Mouse (Mus musculus): ENCODE measurements around the gene Slc9a9.

Slc9a9 gene

DNA sequence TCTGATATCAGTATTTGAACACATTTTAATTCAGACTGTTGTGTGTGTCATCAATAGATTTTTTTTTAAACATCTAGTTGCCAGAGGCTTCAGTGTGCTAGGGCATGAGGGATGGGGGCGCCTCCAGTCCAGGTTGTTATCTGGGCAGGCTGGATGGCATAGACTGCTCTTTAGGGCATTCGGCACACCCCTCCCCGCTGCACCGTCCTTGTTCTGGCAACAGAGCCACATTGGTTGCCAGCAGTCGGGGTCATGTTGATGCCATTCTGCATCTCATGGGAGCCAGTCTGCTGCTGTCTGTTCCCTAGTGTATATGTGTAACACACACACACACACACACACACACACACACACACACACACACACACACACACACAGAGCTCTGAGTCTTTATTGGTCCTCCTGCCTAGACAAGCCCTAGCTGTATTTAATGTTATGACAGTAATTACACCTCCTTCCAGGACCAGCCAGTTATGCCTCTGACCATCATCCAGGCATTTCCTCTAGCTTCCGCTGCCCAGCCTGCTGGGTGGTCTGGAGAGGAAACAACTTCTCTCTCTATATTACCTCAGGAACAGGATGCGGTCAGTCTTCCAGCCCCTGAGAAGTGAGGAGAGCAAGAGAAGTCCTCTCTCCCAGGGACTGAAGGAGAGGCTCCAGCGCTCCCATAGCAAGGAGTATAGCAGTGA is 63.0 kb downstream of the Slc9a9 start:
- no peak for DNase-seq (ENCODE audit: low spot score)

DNA sequence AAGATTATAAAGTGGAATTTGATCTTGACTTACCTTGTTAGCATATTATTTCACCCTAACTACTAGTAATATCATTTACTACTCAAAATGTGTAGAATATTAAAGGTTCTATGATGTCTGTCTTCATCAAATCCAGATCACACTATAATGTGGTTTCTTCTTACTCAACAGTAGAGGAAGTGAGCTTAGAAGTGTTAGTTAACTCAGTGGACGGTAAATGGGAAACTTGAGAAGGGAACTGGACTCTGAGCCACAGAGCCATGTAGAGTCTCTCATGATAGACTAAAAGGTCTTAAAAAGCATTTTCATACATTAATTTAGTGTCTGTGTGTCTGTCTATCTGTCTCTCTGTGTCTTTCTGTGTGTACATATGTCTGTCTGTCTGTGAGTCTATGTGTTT is 64.6 kb downstream of the Slc9a9 start:
- no peak for DNase-seq (ENCODE audit: low spot score)

DNA sequence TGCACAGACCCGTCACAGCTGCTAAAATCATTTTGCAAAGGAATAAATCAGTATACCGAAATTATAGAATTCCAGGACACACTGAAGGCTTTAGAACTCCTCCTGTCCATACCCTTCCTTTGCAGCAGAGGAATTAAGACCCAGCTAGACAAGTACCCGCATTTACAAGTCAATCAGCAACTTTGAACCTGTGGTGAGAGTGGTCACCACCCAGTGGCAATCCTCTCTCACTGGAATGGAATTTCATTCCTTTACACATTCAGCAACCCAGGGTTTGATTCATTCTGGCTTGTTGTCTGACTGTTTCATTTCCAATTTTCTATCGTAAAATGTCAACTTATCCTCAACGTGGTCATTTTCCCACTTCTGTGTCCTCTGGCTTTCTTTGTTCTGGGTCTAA is 67.5 kb downstream of the Slc9a9 start:
- no peak for DNase-seq (ENCODE audit: low spot score)

DNA sequence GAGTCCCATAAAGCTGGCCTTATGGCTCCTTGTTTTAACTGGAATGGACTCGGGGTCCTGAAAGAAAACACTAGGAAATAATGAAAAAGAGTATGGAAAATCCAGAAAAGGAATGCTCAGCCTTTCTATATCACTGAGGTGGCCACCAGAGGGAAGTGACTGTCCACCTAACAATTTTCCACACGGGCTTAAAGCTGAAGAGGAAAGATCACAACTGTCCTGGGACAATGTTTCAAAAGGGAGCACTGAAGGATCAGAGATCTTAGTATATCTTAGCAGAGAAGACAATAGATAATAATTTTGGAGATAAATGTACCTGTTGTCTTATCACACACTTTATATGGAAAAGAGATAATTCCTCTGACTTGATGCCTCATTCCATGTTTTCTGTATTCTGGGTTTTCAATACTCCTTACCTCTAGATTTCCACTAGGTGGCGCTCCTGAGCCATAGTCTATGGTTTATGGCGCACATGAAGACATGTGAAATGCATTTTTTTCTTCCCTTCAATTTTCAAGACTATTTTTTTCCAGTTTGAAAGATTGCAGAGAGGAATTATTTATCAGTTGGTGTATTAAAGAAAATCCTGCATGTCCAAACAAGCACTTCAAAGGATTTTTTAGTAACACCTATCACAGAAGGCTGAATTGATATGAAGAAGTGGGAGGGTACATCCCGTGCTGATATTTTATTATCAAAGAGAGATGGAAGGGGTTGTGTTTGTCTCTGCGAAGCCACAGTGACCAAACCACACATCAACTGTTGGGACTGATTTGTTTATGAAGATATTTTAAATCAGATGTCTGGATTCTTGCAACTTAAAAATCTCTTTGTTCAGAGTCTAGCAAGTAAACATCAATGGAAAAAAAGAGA is 69.1 kb downstream of the Slc9a9 start:
- peak; percentile 75 for DNase-seq (ENCODE audit: low spot score)

DNA sequence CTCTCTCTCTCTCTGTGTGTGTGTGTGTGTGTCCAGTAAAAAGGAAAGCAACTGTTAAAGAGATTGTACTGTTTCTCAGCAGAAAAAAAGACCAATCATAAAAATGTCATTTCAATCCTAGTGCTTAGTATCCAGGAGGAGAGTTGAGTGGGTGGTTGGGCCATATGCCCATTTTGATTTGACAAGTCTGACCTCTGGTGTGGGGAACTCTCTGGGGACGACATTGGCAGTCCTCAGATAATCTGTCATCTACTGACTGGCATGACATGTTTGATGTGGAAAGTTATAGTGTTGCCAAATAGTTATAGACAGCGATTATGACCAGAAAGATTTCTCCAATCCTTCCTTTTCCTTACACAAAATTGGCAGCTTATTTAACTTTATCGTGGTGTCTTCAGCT is 71.1 kb downstream of the Slc9a9 start:
- no peak for DNase-seq (ENCODE audit: low spot score)

DNA sequence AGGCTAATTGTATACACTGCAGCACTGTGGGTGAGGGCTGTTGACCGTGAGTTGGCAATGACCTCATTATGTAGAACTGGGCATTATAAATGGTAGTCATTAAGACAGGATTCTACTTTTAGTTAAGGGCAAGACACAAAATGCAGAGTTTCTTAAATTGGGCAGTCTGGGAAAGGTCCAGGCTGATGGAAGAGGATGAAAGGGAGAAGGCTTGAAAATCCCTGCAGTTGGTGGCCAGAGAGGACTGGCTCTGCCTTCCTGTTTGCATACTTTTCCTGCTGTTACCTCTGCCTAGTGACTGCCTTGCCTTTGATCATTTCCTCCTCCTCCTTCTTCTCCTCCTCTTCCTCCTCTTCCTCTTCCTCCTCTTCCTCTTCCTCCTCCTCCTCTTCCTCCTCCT is 73.6 kb downstream of the Slc9a9 start:
- DNase-seq (ENCODE audit: low spot score) = no peak

DNA sequence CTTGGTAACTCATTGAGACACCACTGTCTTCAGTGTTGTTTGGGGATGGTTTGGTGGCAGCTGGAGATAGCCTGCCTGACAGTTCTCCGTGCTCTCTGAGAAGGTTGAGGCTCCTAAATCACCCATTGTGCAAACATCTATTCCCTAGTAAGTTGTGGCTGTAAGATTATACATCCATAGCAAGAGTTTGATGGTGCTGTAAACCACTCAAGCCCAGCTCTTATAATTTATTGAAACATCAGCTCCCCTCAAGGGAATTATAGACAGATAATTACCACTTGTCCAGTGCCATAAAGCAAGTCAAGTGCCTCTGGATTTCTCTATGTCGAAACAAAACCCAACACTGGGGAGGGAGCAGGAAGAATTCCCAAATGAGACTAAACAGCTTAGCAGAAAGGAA is 78.8 kb downstream of the Slc9a9 start:
- DNase-seq (ENCODE audit: low spot score) = no peak

DNA sequence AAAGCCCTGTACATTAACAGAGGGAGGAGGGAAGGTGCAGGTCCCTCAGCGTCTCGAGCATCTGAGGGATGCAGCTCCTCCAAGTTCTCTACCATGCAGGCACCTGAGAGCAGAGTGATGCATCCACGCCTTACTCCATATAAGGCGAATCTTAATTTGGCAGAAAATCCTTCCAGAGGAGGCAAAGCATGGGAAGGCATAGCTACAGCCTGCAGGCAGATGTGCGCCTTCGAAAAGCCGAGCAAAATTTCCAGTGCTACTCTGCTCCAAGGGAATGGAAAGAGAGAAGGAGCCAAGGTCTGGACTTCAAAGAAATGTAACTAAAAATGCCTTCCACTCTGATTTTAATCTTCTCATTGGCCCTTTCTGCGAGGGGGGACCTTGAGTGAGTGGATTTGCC is 80.5 kb downstream of the Slc9a9 start:
- no peak for DNase-seq (ENCODE audit: low spot score)

DNA sequence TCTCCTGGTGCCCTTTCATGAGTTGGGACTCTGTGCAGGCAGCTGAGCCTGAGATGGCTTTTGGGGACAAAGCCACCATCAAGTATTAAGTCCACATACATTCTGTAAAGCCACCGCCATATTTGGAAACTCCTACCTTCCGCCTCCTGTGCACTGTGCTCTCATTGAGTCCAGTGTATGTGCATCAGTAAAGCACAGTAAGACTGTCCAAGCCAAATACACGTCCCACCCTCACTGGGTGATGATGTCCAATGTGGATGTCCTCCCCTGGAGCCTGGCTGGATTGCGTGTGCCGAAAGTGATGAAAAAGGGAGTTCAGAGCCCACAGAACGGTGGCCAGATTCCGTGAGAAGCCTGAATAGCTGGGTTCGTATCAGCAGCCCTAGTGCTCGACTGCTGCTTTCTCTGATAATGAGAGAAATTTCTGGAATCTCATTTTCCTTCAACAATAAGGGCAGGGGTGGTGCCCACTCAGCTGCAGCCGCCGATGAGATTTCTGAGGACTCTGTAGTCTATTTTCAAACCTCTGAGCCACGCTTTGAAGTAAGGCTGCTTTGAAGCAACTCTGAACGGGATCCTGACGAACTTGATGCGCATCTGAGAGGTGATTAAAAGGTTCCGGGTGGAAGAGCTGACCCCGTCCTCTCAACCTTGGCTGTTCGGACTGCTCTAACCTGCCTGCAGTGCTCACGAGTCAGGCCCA is 81.4 kb downstream of the Slc9a9 start:
- DNase-seq (ENCODE audit: low spot score) = no peak

DNA sequence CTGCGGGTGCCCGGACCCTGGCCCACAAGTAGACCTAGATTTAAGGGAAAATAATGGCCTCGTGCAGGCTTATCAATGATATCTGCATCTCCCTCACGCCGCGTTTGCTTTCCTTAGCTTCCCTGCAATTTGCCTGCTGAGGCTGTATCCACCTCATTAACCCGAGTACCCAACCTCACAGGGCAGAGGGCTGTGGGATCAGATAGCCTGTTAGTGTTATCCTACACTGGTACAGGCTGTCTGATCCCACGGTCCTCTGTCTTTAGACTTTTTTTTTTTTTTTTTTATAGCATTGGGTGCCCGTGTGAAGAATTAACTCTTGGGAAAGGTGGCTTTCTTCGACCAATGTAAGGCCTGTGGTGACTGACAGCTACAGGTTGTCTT is 81.9 kb downstream of the Slc9a9 start:
- DNase-seq (ENCODE audit: low spot score) = no peak

DNA sequence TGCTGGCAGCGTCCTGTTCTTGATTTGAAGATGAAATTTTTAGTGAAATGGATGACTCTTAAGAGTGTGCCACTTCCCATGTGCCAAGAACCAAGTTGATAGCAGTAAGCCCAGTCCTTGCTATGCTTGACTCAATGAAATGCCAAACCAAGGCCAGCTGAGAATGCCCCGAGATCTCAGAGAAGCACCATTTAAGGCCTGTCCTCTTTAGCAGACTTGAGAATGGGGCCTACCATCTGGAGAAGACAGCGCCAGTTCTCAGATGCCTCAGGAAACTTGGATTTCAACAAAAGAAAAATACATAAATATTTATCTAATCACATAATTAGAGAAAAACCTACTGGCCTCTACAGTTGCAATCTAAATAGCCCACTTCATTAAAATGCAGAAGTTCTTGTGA is 82.4 kb downstream of the Slc9a9 start:
- DNase-seq (ENCODE audit: low spot score) = no peak

DNA sequence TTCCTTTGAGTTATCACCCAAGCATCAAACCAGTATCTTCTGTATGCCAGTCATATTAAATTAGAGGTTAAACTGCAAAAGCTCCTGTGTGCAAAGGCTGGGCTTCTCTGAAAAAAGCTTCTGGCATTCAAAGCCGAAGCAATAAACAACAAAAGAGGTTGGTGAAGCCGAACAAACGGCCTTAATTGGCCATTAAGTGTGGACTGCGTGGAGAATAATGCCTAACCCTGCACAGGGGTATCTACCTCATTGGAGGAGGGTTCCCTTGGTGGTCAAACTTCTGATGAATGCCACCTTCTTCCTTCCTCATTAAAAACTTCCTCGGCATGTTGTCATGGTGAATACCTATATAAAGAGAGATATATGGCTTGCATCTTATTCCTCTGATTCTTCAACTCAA is 90.2 kb downstream of the Slc9a9 start:
- no peak for DNase-seq (ENCODE audit: low spot score)

DNA sequence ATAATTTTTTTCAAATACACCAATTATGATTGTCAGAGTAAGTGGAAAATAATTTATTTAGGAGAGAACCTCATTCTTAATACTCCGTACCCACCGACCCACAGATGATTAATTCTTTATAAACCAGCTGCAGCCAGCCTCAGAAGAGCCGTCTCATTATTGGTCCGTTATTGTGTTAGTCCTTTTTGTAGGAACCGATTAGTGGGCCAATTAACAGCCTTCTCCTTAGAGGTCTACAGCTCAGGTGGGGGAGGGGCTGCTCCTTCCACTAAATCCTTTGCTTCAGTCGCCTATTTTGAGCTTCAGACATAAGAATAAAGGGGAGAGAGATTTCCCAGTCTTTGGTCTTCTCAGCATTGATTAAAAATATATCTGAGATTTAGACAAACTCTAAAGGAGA is 98.4 kb downstream of the Slc9a9 start:
- DNase-seq (ENCODE audit: low spot score) = no peak

DNA sequence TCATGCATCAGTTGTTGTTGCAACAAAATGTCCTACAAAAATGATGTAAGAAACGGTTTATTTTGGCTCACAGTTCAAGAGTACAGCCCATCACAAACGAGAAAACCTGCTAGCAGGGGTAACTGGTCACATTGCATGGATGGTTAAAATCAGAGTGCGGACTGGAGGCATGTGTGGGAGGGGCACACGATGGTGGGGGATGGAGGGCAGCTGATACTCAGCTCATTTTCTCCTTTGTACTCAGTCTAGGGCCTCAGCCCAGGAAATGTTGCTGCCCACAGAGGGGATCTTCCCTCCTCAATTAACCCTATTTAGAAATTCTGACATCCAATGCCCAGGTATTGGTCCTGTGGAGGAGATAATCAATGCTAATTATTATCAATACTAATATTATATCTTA is 98.8 kb downstream of the Slc9a9 start:
- no peak for DNase-seq (ENCODE audit: low spot score)

DNA sequence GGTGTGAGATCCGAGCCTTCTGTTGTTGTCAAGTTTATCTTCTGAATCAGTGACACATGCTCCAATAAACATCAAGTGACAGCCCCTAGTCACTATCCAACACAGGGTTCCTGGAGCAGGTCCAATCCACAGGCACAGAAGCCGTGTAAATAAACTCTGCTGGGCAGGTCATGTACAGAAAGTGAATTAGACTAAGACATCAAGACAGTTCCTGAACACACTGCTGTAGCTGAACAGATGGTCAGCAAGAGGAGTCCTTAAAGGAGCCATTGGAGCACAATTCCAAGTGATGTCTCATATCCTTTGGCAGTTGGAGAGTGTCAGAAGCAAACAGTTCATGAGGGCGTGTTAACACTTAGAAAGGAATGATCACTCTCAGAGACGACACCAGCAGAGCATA is 103.6 kb downstream of the Slc9a9 start:
- DNase-seq (ENCODE audit: low spot score) = no peak

DNA sequence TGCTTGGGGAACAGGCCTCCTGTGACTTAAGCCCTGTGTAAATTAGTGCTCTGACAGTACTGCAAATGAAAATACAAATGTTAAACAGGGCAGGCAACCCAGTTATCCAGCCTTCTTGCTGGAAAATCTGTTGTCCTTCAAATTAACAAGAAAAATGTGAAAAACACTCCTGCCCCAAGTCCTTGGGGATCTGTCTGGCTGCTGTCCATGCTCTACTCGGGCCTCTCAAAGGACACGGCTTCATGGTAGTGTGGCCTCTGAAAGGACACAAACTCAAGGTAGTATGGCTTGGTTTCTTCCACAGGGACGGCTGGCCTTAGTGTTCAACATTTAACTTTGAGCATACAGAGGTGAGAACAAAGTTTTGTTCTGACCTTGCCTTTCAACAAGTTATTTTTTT is 118.6 kb downstream of the Slc9a9 start:
- no peak for DNase-seq (ENCODE audit: low spot score)

DNA sequence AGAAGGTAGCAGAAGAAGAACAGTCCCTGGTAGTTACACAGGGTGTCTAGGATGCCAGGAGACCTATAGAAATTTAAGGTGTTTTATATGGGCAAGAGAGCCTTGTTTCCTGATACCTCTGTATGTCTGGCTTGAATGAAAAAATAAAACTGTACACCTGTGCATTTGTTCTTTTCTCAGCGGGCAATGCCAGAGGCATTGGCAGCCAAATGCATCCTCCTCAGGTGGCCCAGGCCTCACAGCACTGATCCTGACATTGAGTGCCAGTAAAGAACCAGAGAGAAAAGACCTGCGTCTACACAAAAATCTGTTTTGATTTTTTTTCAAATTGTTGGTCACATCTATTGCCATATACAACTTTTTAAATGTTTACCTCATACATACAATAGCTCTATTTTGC is 121.3 kb downstream of the Slc9a9 start:
- no peak for DNase-seq (ENCODE audit: low spot score)

DNA sequence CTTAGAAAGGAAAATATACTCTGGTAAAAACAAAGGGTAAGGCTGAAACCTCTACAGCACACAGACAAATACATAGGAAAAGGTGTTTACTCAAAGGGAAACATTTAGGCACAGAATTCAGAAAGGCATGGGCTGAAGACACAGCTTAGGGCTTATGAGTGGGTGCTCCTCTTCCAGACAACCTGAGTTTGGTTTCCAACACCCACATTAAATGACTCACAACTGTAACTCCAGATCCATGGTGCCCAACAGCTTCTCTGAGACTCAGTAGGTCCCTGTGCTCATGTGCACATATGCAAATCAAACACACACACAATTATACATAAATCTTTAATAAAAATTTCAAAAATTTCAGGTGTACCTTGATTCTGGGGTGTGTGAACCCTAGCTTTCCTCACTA is 133.4 kb downstream of the Slc9a9 start:
- DNase-seq (ENCODE audit: low spot score) = no peak

DNA sequence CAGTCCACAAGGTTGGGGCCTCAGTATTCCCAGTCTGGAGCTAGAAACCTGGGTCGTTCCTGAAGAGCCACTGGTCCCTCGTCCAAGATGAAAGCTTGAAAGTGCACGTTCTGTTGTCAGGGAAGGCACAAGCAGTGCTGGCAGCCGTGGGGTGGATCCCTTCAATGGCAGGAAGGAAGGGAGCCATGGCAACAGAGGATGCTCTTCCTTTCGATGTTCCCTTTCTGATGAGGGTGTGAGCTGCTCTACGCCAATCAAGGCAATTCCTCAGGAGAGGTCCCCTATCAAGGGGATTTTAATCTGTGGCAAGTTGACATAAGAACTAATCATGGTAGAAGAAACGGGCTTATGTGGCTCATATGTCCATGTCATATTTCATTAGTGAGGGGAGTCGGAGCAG is 135.8 kb downstream of the Slc9a9 start:
- DNase-seq (ENCODE audit: low spot score) = no peak

DNA sequence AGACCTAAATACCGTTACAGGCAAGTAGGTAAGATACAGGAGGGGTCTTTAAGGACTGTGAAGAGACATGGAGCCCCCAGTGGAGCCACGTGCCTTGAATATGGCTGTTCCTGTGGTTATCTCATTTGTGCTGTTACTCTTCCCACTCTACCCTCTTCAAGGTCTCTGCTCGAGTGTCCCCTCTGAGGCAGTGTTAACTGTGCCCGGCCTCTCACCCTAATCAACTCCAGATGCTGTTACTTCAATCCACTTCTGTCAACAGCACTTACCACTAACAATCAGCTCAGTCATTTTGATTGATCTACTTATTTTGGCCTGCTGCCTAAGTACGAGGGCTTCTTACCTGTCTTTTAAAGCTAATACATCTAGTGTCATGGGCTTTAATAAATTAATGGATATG is 145.8 kb downstream of the Slc9a9 start:
- DNase-seq (ENCODE audit: low spot score) = no peak

DNA sequence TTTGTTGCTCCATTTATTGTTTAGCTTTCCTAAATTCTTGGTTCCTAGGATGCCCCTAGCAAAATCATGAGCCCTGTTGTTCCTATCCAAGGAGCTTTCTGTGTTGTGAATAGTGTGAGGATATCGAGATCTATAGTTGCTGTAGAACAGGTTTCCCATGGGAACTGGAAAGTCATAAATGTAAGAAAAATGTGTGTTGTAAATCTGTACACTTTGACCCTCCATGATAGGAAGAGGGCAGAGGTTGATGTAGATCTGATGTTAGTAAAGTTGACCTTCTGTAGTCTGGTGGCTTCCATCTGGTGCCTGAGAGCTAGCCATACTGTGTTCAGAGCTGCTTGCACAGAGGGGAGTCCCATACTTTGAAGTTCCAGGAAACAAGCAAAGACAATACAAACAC is 151.6 kb downstream of the Slc9a9 start:
- DNase-seq (ENCODE audit: low spot score) = no peak

DNA sequence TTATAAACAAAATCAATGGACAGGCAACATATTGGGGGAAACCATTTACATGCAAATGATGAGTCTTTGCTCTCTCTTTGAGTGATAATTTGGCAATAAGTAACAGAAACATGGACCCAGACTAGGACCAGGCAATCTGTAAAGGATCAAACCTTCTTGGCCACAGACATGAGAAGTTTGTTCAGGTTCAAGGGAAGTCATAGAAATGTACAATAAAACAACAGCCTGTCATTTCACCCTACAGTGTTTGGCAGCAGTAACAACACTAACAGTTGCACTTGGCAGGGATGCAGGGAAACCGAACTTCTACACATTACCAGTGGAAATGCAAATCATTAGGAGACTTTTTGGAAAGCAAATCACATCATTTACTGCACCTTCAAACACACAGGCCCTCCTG is 164.1 kb downstream of the Slc9a9 start:
- no peak for DNase-seq (ENCODE audit: low spot score)

DNA sequence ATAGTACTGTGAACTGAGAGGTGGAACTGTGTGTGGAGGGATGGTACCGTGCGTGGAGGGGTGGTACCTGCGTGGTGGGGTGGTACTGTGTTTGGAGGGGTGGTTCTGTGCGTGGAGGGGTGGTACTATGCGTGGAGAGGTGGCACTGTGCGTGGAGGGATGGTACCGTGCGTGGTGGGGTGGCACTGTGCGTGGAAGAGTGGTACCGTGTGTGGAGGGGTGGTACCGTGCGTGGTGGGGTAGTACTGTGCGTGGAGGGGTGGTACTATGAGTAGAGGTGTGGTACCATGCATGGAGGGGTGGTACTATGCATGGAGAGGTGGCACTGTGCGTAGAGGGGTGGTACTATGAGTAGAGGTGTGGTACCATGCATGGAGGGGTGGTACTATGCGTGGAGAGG is 167.7 kb downstream of the Slc9a9 start:
- DNase-seq (ENCODE audit: low spot score) = no peak

All from layer of hippocampus, adult 9-10 months (tissue).